Mouse (Mus musculus) CD8-positive naive resting alpha-beta T cell, adult 2 months (primary cell): ENCODE data around the gene 4933415A04Rik.
A peak's percentile ranks its signal among the peaks of the same experiment; 100 is the strongest.

Experiments used
- DNase-seq, 2 experiments: peaks; one replicate each; pipeline ENCODE4 v3.0.0; 2022; ENCODE audit warnings: low read depth in 2 of 2, low spot score in 2 of 2

4933415A04Rik gene

DNA sequence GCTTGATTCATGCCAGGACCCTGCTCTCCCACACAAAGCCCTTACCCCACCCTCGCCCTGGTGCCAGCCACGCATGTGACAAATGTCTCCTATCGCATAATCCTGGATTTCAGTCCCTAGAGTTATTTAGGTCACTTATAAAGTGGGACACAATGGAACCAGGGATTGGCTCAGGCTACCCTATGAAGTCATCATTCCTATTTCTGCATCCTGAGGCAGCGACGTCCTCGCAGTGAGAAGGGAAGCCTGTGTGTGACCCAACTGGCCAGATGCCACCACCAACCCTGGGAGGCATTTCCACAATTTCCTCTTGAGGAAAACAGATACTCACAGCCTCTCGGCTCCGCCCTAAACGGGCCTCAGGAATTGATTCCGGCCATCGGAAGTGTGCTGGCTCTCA lies 17.2 kb upstream of the 4933415A04Rik start:
- DNase-seq, result no peak

DNA sequence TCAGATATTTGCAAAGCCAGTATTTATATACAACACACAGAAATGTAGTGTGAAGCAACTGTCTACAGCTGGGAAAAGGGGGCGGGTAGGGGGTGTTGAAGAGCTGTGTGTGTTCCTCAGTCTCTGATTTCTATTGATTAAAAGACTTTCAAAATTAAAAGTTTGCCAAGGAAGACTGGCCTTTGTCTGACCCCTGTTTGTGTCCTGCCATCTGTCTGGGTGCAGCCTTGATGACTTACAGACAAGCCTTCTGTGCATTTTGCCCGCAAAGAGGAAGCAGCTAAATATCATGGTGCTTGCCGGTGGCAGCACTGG lies 11.8 kb upstream of the 4933415A04Rik start:
- DNase-seq, result no peak

DNA sequence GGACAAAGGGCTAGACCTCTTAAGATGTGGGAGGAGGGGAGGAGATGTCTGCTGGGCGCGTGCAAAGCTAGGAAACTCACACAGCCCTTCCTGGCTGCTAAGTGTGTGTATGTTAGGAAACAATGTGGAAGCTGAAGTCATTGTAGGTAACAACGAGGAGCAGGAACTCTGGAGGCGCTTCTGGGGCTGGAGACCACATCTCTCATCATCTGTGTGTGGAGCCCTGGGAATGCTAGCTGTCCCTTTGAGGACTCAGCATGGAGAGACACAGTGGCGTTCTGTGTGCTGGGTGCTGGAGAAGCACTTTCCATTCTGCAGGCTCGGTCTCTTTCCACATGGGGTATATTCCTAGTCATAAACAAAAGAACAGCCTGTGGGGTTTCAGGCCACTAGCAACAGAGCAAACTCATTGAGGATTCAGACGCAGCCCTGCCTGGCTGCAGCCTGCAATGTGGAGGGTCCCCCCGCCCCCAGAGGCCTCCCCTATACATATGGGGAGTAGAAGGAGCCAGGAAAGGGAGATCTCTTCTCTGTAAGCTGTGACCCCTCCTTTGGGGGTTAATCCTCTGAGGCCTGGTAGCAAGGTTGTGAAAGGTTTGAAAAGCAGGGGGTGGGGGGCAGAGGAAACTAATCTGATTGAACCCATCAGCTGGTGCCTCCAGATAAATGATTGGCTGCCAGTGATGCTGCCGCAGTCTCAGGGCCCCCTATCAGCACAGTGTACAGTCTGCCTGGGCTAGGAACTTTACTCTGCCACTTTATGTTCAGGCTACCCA lies 11.3 kb upstream of the 4933415A04Rik start:
- DNase-seq, result no peak

DNA sequence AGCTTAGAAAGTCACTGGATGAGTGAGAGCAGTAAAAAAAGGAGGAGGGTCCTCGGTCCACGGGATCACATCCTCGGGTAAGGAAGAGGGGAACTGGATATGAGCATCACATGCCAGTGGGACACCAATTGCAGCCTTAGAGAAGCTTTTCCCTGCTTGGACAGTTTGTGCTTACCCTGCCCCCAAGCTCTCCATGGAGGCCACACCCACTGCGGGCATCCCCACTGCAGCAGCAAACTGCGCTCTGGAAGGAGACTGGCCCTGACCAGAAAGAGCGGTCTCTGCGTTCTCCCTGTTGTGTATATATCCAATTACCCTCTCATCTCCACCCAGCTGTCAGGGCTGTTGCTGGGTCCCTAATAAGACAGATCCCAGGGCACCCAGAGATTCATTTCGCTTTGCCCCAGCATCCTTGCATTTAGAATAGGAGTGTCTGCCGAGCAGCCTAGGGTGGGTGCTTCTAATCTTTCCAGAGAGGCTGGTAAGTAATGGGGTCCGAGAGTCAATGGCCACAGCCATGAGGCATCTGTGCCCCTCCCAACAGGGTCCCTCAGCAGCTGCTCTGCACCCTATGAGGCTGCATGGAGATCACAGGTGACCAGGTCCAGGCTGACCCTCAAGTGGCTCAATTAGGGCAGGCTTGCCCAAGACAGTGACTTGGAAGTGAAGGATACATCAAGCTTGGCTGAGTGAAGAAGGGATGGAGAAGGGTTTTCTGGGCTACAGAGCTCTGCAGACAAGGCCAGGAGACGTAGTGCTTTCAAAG lies 8.9 kb upstream of the 4933415A04Rik start:
- DNase-seq, result no peak

DNA sequence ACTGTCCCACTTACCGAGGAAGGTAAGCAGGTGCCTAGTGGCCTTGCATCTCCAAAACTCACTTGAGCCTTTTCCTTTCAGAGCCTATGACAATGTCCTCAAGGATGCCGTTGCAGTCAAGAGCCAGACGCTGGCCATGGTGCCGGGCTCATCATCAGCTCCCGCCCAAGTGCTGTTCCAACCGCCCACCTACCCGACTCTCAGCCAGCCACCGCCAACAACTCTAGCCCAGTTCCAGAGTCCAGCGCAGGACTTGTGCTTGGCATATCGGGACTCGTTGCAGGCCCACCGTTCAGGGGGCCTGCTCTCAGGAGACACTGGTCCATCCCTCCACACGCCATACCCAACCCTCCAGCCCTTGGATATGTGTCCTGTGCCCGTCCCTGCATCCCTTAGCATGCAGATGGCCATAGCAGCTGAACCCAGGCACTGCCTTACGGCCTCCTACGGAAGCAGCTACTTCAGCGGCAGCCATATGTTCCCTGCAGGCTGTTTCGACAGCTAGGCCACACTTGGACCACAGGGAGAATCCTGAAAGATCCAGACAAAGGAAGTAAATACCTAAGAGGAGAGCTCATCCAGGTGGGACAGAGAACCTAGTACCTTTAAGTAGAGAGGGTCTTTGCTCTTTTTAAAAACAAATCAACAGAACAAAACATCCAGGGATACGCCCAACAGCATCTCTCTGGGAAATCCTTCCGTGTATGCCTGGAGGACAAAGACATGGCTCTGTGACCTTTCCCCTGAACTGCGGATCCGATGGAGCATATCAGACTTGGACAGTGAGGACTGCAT lies 1.4 kb upstream of the 4933415A04Rik start:
- DNase-seq, result no peak

DNA sequence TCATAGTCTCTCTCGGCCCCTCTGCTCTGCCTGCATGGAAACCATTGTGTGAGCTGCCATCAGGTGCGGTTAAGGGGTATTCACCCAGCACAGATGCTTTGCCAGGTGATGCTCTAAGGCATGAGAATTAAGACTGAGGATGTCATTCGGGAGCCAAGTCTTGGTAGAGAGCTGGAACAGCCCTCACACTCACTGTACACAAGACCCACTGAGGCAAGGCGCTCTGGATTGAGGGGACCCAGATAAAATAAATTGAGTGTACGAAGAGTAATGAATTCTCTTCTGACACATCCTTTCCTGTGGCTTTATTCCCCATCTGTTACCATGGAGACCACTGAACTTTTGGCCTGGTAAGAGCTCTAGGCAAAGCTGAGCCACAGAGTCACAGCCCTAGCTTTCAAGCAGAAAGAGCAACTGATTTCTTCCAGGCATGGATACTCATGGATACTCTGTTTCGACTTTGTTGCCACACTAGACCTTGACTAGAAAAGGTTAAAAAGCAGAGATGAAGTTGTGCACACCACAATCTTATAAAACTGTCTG lies 2.8 kb downstream of the 4933415A04Rik start:
- DNase-seq, result no peak

DNA sequence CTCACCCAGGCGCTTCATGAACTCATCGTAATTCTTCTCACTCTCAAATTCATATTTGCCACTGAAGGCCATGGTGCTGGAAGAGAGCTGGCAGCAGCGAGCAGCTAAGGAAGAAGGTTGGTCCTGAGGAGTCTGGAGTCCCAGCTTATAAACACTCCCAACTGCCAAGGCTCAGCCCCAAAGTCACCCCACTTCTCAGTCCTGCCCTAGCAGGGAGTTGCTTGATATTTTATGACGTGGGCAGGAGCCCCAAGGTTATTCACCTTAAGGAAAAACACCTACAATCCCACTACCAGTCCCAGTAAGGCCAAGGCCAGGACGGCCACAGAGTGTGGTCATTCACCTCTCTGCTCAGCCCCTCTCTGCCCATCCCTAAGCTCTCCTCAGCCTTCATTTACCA lies 14.6 kb downstream of the 4933415A04Rik start, which contains the start of gene Fabp6:
Gene Fabp6, minus strand, starts transcription at position 101 of the 400 bp plus-strand sequence.
- no peak for DNase-seq

DNA sequence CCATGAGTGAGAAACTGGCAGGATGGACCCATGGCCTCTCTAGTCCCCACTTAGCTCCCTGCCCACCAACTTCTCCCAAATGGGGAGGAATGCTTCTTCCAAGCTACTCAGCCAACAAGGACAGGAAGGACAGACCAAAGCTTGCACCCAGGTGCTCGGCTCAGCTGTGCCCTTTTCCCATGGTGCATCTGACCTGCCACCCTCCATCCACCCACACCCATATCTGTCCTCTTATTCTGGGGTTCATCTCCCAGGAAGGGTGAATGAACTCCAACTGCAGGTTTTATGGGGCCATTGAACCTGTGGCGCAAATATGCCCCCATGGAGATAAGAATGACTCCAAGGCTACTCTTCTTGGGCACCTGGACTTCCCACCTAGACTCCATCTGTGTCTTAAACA lies 17.4 kb downstream of the 4933415A04Rik start:
- DNase-seq, result no peak

DNA sequence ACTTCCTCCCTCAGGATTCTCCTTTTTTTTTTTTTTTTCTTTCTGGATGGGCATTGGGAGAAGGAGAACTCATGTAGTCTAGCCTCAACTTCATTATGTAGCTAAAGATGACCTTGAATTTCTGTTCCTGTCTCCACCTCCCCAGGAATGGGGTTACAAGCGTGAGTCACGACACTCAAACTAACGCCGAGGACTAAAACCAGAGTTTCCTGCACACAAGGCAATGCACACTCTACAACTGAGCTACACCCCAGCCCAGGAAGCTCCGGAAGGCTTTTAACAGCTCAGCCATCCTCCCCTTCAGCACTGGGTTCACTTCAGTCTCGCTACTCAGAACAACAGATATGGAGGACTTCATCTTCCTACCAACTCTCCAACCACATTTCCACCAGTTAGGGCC lies 18.1 kb downstream of the 4933415A04Rik start:
- DNase-seq, result no peak

DNA sequence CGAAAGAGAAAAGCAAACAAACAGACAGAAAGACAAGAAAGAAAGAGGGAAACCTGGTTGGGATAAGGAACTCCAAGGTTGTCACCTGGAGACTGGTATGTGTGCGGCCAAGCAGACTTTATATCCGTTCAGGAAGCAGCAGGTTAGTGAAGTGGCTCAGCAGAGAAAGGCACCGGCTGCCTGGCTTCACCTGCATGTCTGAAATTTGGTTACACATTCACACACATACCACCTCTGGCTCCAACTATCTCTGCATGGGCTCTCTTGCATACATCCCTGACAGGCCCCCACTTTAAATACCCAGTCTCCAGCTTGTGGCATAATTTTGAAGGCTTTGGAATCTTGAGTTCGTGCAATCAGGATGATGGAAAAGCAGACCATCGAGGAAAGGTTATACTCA lies 19.0 kb downstream of the 4933415A04Rik start:
- no peak for DNase-seq

DNA sequence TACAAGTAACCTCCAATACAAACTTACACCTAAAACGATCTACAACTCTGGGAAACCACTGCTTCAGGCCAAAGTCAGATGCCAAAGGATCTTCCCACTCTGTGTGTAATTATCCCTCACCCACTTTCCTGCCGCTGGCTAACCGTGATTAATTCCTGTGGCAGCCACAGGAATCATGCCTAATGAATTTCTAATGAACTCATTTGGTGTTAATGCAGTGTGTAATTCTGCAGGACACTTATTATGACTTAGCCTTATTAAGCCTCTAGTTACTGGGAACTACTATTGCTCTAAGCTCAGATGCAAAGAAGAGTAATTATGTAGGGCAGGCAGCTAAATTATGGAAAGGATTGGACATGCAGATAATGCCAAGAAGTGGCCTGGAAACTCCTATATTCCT lies 21.6 kb downstream of the 4933415A04Rik start:
- DNase-seq, result no peak

DNA sequence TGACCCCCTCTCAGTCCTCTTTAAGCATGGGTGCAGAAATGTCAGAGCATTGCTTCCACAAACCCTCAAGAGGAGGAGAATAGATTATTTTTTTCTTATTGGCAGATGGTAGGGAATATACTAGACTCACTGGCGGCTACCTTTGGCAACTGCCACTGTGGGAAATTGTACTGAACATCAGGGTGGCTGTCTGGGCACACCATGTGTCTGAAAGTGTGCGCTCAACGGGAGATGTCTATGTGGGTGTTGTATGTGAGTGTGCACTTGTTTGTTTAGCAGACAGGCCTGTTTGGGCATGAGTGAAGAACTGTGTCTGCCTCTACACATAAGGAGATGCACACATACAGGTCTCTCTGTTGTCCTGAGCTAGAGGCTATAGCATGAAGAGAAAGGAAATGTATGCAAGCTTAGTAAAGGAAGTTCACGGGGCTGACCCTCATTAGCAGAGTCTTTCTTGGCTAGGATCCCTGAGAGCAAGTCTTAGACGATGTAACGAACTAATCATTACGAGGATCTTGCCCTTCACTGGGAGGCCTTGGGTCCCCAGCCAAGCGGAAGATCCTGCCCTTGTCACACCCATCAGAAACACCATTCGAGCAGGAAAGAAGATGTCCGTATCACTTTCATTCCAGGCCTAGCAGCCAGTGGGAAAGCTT lies 23.3 kb downstream of the 4933415A04Rik start:
- DNase-seq, result no peak

DNA sequence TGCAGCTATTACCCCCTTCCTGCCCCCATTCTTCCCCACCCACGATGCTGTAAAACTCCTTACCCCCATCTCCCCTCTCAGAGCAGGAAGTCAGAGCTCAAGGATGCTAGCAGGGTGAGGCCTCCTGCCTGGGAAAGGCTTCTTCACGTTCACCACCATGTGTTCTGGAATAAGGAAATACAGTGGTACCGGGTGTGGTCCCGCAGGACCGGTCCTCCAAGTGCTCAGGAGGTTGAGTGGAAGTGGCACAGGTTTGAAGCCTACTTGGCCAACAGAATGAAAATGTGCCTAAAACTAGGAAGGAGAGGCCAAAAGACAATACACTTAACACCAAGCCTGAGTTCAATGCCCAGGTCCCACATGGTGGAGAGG lies 23.8 kb downstream of the 4933415A04Rik start:
- DNase-seq, result no peak

DNA sequence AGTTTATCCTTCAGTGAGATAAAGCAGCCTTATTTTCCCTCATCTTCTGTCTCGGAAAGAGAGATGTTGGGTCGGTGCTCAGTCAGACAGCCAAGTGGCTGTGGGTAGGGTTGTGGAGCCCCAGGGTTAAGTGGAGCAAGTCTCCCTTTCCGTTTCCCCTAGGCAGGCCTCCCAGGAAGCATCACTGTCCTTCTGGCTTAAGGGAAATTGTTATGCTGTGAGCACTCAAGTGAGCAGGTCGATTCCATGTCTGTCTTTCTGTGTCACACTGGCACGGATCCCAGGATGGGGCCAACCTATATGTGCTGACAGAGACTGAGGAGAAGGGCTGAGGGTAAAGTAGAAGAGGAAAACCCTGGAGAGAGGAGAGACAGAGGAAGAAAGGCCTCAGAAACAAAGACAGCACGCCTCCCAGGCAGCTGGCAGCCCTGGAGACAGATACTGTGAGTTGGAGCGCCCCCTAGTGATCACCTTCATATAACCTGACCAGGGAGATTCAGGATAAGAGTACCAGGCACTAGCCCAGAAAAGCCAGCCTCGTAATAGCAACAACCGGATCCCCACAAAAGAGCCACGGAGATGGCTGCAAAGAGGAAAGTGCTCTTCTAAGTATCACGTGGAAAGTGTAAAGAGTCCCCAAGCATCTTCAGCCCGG lies 26.1 kb downstream of the 4933415A04Rik start:
- DNase-seq, result peak; percentile 35 to 53

DNA sequence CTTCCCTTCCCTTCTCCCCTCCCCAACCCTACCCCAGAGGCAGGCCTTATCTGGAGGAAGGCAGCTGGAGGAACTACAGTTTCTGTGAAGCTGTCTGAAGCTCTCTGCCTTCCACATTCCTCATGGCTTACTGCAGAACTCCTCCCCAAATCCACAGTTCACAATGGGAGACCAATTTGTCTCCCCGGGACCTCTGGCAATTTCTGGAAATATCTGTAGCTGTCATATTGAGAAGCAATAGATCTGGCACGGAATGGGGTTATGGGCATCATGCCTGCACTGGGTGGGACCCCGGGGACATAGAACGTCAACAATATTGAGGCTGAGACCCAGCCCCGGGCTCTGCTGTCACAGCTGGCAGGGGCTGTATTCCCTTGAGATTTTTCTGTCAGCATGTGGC lies 31.1 kb downstream of the 4933415A04Rik start:
- no peak for DNase-seq

DNA sequence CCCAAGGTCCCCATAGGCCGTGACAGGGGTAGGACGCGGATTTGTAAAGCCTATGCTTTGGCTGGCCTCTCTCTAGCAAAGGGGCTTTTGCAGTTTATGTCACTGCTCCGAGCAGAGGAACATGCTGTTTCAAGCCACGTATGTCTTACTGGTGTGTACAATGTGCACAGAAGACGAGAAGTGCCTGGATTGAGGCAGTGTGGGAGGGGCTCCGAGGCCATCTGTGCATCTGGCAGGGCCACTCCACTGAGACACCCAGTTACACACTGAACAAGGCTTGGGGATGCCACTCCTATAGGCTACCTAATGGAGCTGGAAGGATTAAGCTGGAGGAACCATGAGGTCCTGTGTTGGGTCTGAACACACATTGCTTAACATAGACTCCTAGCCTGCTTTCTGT lies 31.6 kb downstream of the 4933415A04Rik start:
- no peak for DNase-seq

DNA sequence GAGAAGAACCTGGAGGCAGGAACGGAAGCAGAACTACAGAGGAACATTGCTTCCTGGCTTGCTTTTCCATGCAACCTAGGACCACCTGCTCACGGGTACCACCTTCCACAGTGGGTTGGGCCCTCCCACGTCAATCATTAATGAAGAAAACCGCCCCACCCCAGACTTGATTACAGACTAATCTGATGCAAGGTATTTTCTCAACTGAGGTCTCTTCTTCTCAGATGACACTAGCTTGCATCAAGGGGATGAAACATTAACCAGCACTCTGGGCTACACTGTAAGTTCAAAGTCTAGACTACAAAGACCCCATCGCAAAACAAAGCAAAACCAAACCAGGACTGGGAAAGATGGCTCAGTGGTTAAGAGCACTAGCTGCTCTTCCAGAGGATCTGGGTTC lies 34.9 kb downstream of the 4933415A04Rik start:
- no peak for DNase-seq

DNA sequence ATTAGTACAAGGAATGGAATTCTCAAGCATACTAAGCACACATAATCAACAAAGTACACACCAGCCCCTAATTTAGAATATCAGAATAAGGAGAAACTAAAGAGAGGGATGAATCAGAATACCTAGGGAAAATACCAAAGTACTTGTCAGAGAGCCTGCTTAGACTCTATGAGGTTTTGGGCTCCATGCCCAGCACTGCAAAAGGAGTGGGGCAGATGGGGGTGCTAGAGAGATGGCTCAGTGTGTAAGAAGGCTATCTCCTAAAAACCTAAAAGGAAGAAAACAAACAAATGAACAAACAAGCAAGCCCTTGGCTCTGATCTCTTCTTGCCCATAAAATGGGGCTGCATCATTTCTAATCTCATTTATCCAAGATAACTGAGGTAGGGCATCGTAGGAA lies 37.5 kb downstream of the 4933415A04Rik start:
- DNase-seq, result no peak

DNA sequence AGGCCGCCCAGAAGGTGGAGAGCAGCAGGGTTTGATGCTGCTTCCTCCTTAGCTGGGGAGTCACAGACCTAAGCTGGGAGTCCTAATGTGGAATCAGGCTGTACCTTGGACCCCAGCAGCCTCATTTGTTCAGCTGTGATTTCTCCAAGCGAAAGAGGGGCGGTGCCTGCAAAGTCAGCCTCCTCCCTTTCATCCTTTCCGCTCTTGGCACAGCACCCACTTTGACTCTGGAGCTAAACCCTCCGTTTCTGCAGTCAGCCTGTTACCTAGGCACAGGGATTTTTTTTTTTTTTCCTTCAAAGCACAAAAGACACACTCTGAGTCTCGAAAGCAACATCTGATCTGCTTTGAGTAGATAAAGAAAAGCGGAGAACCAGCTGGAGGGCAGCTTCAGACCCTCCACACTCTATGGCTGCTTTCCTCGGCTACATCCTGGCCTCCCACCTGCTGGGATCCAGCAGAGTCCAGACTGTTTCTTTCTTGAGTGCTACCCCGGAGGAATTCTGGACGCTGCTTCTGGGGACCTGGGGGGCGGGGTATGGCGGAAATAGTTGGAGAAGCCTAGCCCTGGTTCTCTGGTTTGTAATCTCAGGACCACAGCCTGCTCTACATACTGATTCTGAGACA lies 39.6 kb downstream of the 4933415A04Rik start:
- DNase-seq, result no peak
